Mouse (Mus musculus): Measurements from ENCODE around the gene Slc17a7. TPM values are rescaled to one million over a fixed set of nuclear protein-coding genes. Genes with fewer than 3 reads are reported as not detected.

The Slc17a7 gene
- polyA plus RNA-seq, 1 experiment from 2014 or later: 0.28 TPM

- peak overlapping the region; percentile 99 for H3K4me3 ChIP-seq (ENCODE audit: low read length)
- peaks cover 27% of the 10 kb centered on the region for H3K36me3 ChIP-seq (ENCODE audit: control insufficient read depth, insufficient read depth, low read length)
- peak overlapping the region; percentile 64 for H3K4me2 ChIP-seq (replicated peaks; ENCODE audit: low read depth, low read length)
- H3K4me1 ChIP-seq (ENCODE audit: control insufficient read depth, insufficient read depth, low read length): peaks cover 23% of the 10 kb centered on the region
- ATAC-seq (ENCODE audit: low FRiP score, low TSS enrichment): no peak
- WGBS: 2% methylated on average over 17 of the region's 17 CpGs
- H3K27me3 ChIP-seq (ENCODE audit: control insufficient read depth, insufficient read depth, low read length): no peaks in the 10 kb centered on the region
- no peaks in the 10 kb centered on the region for H3K9me3 ChIP-seq (ENCODE audit: control insufficient read depth, low read length)
- H3K9ac ChIP-seq (ENCODE audit: low read depth, low read length): peak overlapping the region; percentile 100
- H3K27ac ChIP-seq (ENCODE audit: low read depth, low read length): peak overlapping the region; percentile 93
Observed at GRCm38 (mm10) chr7:45129318-45129717, 34.4 kb upstream of the Slc17a7 start.

GRCm38 (mm10) chr7:45129776-45130512 lies 33.8 kb upstream of the Slc17a7 start:
- no peak for ATAC-seq (ENCODE audit: low FRiP score, low TSS enrichment)
- Histone ChIP-seq H3K4me2 (replicated peaks; ENCODE audit: low read depth, low read length) (peak overlapping the region; percentile 64), H3K36me3 (ENCODE audit: control insufficient read depth, insufficient read depth, low read length) (peaks cover 27% of the 10 kb centered on the region), H3K4me3 (ENCODE audit: low read length) (peak overlapping the region; percentile 99), H3K4me1 (ENCODE audit: control insufficient read depth, insufficient read depth, low read length) (peaks cover 25% of the 10 kb centered on the region), H3K27ac (ENCODE audit: low read depth, low read length) (peak overlapping the region; percentile 93; the same call in 1 of the 2 replicates), H3K27me3 (ENCODE audit: control insufficient read depth, insufficient read depth, low read length) (no peaks in the 10 kb centered on the region), H3K9me3 (ENCODE audit: control insufficient read depth, low read length) (no peaks in the 10 kb centered on the region), H3K9ac (ENCODE audit: low read depth, low read length) (peak overlapping the region; percentile 100; the same call in 1 of the 2 replicates)
- WGBS: 46% methylated on average over 15 of the region's 15 CpGs

GRCm38 (mm10) chr7:45131850-45132249 lies 31.9 kb upstream of the Slc17a7 start:
- H3K9ac ChIP-seq (ENCODE audit: low read depth, low read length): no peak overlapping the region

GRCm38 (mm10) chr7:45133446-45134159 lies 30.1 kb upstream of the Slc17a7 start:
- Histone ChIP-seq H3K4me3 (ENCODE audit: low read length) (no peak overlapping the region), H3K36me3 (ENCODE audit: control insufficient read depth, insufficient read depth, low read length) (no peaks in the 10 kb centered on the region), H3K4me1 (ENCODE audit: control insufficient read depth, insufficient read depth, low read length) (peaks cover 11% of the 10 kb centered on the region; the same call in 1 of the 2 replicates), H3K9me3 (ENCODE audit: control insufficient read depth, low read length) (no peaks in the 10 kb centered on the region), H3K4me2 (replicated peaks; ENCODE audit: low read depth, low read length) (no peak overlapping the region), H3K27ac (ENCODE audit: low read depth, low read length) (no peak overlapping the region), H3K9ac (ENCODE audit: low read depth, low read length) (no peak overlapping the region), H3K27me3 (ENCODE audit: control insufficient read depth, insufficient read depth, low read length) (0 out of 2 replicates have a peak, but pooled peaks cover 6% of the 10 kb centered on the region)
- no peak for ATAC-seq (ENCODE audit: low FRiP score, low TSS enrichment)
- 77% methylated on average over 8 of the region's 8 CpGs for WGBS

More at GRCm38 (mm10) chr7:45131850-45132249, 31.9 kb upstream of the Slc17a7 start:
- no peak overlapping the region for H3K27ac ChIP-seq (ENCODE audit: low read depth, low read length)
- no peaks in the 10 kb centered on the region for H3K9me3 ChIP-seq (ENCODE audit: control insufficient read depth, low read length)
- H3K4me3 ChIP-seq (ENCODE audit: low read length): no peak overlapping the region
- WGBS: 76% methylated on average over 11 of the region's 11 CpGs
- H3K4me1 ChIP-seq (ENCODE audit: control insufficient read depth, insufficient read depth, low read length): peaks cover 15% of the 10 kb centered on the region
- ATAC-seq (ENCODE audit: low FRiP score, low TSS enrichment): no peak
- peaks cover 8% of the 10 kb centered on the region for H3K36me3 ChIP-seq (ENCODE audit: control insufficient read depth, insufficient read depth, low read length)
- no peaks in the 10 kb centered on the region for H3K27me3 ChIP-seq (ENCODE audit: control insufficient read depth, insufficient read depth, low read length)
- H3K4me2 ChIP-seq (replicated peaks; ENCODE audit: low read depth, low read length): no peak overlapping the region

- H3K27ac ChIP-seq (ENCODE audit: low read depth, low read length): no peak overlapping the region
- WGBS: 7% methylated on average over 12 of the region's 12 CpGs
- H3K36me3 ChIP-seq (ENCODE audit: control insufficient read depth, insufficient read depth, low read length): no peaks in the 10 kb centered on the region
- H3K9ac ChIP-seq (ENCODE audit: low read depth, low read length): no peak overlapping the region
- no peaks in the 10 kb centered on the region for H3K9me3 ChIP-seq (ENCODE audit: control insufficient read depth, low read length)
- peak; percentile 9; the same call in 1 of the 2 replicates for ATAC-seq (ENCODE audit: low FRiP score, low TSS enrichment)
- no peak overlapping the region for H3K4me2 ChIP-seq (replicated peaks; ENCODE audit: low read depth, low read length)
- no peak overlapping the region for H3K4me3 ChIP-seq (ENCODE audit: low read length)
- H3K27me3 ChIP-seq (ENCODE audit: control insufficient read depth, insufficient read depth, low read length): 0 out of 2 replicates have a peak, but pooled peaks cover 6% of the 10 kb centered on the region
- H3K4me1 ChIP-seq (ENCODE audit: control insufficient read depth, insufficient read depth, low read length): peaks cover 8% of the 10 kb centered on the region; the same call in 1 of the 2 replicates
Observed at GRCm38 (mm10) chr7:45134544-45135026, 29.2 kb upstream of the Slc17a7 start.

GRCm38 (mm10) chr7:45135370-45135769 lies 28.4 kb upstream of the Slc17a7 start:
- Histone ChIP-seq H3K27ac (ENCODE audit: low read depth, low read length) (no peak overlapping the region), H3K4me1 (ENCODE audit: control insufficient read depth, insufficient read depth, low read length) (peaks cover 4% of the 10 kb centered on the region; the same call in 1 of the 2 replicates), H3K4me3 (ENCODE audit: low read length) (no peak overlapping the region), H3K27me3 (ENCODE audit: control insufficient read depth, insufficient read depth, low read length) (0 out of 2 replicates have a peak, but pooled peaks cover 6% of the 10 kb centered on the region), H3K4me2 (replicated peaks; ENCODE audit: low read depth, low read length) (peak overlapping the region; percentile 67; the same call in 1 of the 2 replicates), H3K9me3 (ENCODE audit: control insufficient read depth, low read length) (no peaks in the 10 kb centered on the region), H3K9ac (ENCODE audit: low read depth, low read length) (no peak overlapping the region), H3K36me3 (ENCODE audit: control insufficient read depth, insufficient read depth, low read length) (no peaks in the 10 kb centered on the region)
- ATAC-seq (ENCODE audit: low FRiP score, low TSS enrichment): no peak
- 87% methylated on average over 3 of the region's 3 CpGs for WGBS

GRCm38 (mm10) chr7:45135993-45136567 lies 27.7 kb upstream of the Slc17a7 start, which contains the start of the genes Gm45713 and Flt3l:
Gm45713 (minus strand) TSS chr7:45136231.
Flt3l (minus strand) TSS chr7:45136432.
- peak within 1 kb of the TSS; percentile 63 for H3K9ac ChIP-seq (ENCODE audit: low read depth, low read length)
- H3K27me3 ChIP-seq (ENCODE audit: control insufficient read depth, insufficient read depth, low read length): 0 out of 2 replicates have a peak, but pooled peaks cover 6% of the 10 kb centered on the region
- peak within 1 kb of the TSS; percentile 49 for H3K4me3 ChIP-seq (ENCODE audit: low read length)
- no peak within 1 kb of the TSS for H3K27ac ChIP-seq (ENCODE audit: low read depth, low read length)
- H3K4me1 ChIP-seq (ENCODE audit: control insufficient read depth, insufficient read depth, low read length): peaks cover 4% of the 10 kb centered on the region; the same call in 1 of the 2 replicates
- no peaks in the 10 kb centered on the region for H3K36me3 ChIP-seq (ENCODE audit: control insufficient read depth, insufficient read depth, low read length)
- ATAC-seq (ENCODE audit: low FRiP score, low TSS enrichment): peak; percentile 87
- 3% methylated on average over 29 of the region's 29 CpGs for WGBS
- peak within 1 kb of the TSS; percentile 67 for H3K4me2 ChIP-seq (replicated peaks; ENCODE audit: low read depth, low read length)
- H3K9me3 ChIP-seq (ENCODE audit: control insufficient read depth, low read length): no peaks in the 10 kb centered on the region

GRCm38 (mm10) chr7:45137171-45138006 lies 26.4 kb upstream of the Slc17a7 start:
- Histone ChIP-seq H3K9me3 (ENCODE audit: control insufficient read depth, low read length) (no peaks in the 10 kb centered on the region), H3K36me3 (ENCODE audit: control insufficient read depth, insufficient read depth, low read length) (peaks cover 9% of the 10 kb centered on the region), H3K4me2 (replicated peaks; ENCODE audit: low read depth, low read length) (no peak overlapping the region), H3K4me3 (ENCODE audit: low read length) (no peak overlapping the region), H3K27me3 (ENCODE audit: control insufficient read depth, insufficient read depth, low read length) (0 out of 2 replicates have a peak, but pooled peaks cover 6% of the 10 kb centered on the region), H3K4me1 (ENCODE audit: control insufficient read depth, insufficient read depth, low read length) (peaks cover 4% of the 10 kb centered on the region; the same call in 1 of the 2 replicates), H3K27ac (ENCODE audit: low read depth, low read length) (no peak overlapping the region), H3K9ac (ENCODE audit: low read depth, low read length) (no peak overlapping the region)
- WGBS: 79% methylated on average over 12 of the region's 12 CpGs
- ATAC-seq (ENCODE audit: low FRiP score, low TSS enrichment): no peak
